Mouse (Mus musculus) adrenal gland, postnatal 14 days (tissue): Measurements from ENCODE around the gene Gm5930. TPM values are rescaled to one million over a fixed set of nuclear protein-coding genes. Genes with fewer than 3 reads are reported as not detected.
"Not testable (repeated sequence)": the region's sequence is repeated elsewhere in the genome, so short reads cannot be mapped to it uniquely, and the experiment has no call there.

Source experiments
- DNase-seq: peaks from one replicate; pipeline ENCODE4 v3.0.0; 2021; ENCODE audit warnings: mixed read lengths
- long read RNA-seq, 2 experiments: library from polyadenylated mRNA; stranded (forward); transcript quantifications; one replicate each; pipeline ENCODE4 v2.0.0; 2021
- total RNA-seq: library from RNA; stranded (reverse); gene quantifications from 2 replicates; pipeline ENCODE4 v1.2.3, GENCODE M21; 2021

Gm5930 gene
- total RNA-seq, result not detected in 2 replicates
- long read RNA-seq, experiment 1, result 0 reads
- long read RNA-seq, experiment 2, result 0 reads

DNA sequence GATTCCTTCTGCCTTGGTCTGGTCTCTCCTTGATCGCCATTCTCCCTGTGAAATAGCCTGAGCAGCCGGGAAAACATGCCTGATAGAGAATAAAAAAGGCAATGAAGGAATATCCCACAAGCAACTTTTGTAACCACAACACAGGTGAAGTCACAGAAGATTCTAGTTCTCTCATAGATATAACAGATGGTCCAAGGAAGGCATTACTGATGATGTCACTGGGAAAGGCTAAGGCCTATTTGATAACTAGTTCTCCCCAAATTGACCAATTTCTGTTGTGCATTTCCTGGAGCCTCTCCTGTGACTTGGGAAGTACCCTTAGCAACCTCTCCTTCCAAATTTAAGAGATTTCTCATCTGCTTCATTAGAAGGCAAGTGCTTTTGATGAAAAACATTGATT lies at the start of gene Gm5930:
Gene Gm5930, minus strand, starts transcription at position 101 of the 400 bp plus-strand sequence.
- not testable (repeated sequence) for DNase-seq

GRCm38 (mm10) chr14:44384233-44384632 lies 45.8 kb upstream of the Gm5930 start:
- DNase-seq, result not testable (repeated sequence)

- not testable (repeated sequence) for DNase-seq
Measured at GRCm38 (mm10) chr14:44365057-44365456, 26.7 kb upstream of the Gm5930 start, which contains the start of gene Gm8229. Gm8229 (plus strand) TSS chr14:44365357.

DNA sequence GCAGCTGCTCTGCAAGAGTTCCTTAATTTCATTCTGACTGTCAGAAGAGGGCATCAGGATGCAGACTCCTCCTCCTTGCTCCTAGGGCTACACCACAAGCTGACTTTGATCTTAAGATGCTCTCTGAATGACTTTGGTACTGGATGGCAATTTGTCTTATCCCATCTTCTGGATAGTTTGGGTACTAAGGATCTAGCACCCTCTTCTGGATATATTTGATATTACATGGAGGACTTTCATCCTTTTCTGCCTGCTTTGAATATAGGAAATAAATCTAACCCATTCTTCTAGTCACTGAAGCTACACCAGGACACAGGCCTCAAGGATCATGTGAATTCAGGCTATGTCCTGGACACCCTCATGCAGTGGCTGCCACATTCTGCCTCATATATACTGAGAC lies 23.9 kb upstream of the Gm5930 start:
- DNase-seq, result not testable (repeated sequence)

DNA sequence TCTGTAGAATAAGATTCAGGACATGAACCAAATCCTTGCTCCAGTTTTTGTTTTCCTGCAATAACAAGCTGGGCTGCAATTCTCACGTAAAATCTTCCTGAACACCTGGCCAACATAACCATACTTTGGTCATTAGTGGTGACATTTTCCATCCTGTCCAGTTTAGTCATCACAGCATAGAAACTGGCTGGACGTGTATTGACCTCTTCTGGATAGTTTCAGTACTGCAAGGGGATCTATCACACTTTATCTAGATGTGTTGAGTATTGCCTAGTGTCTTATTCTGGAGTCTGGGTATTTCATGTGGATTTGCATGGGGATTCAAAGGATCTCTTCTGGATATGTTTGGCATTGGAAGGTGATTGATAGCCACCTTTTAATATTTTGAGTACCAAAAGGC lies 23.0 kb upstream of the Gm5930 start:
- not testable (repeated sequence) for DNase-seq

DNA sequence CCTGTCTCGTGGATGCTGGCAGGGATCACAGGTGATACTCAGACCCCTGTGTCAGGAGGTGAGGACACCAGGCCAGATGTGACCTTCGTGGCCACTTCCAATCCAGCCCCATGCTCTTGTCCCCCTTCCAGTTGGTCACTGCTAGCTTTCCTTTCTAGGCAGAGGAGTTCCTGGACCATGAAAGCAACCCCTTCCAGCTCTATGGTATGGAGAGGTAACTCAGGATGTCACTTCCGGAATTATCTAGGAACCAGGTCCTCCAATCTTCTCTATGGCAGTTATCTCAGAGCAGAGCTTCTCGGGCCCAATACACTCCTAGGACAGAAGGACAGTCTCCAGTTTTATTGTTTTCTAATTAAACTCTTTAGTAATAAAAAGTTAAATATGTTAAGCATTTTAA lies 26.3 kb downstream of the Gm5930 start:
- DNase-seq, result not testable (repeated sequence)

- DNase-seq, result not testable (repeated sequence)
Measured at GRCm38 (mm10) chr14:44285280-44285679, 53.1 kb downstream of the Gm5930 start, which contains the start of gene Gm8220. Gm8220 (plus strand) TSS chr14:44285580.

Other genes with a start within 250 kb of the Gm5930 start
- gene Ear2, start 235.9 kb downstream of the Gm5930 start, total RNA-seq, result 4.1 and 4.5 TPM in 2 replicates
- not detected in 2 replicates for gene Gm3327, start 214.7 kb downstream of the Gm5930 start, total RNA-seq
- not detected in 2 replicates for gene Gm8212, start 140.9 kb downstream of the Gm5930 start, total RNA-seq
- gene 4930503E14Rik, start 125.3 kb downstream of the Gm5930 start, total RNA-seq, result not detected in 2 replicates
- gene Gm8220, start 53.0 kb downstream of the Gm5930 start, total RNA-seq, result not detected in 2 replicates
- gene Gm8229, start 26.8 kb upstream of the Gm5930 start, total RNA-seq, result not detected in 2 replicates
- not detected in 2 replicates for gene Gm3371, start 72.1 kb upstream of the Gm5930 start, total RNA-seq
- not detected in 2 replicates for gene Gm8232, start 95.1 kb upstream of the Gm5930 start, total RNA-seq
- gene BC061237, start 153.9 kb upstream of the Gm5930 start, total RNA-seq, result not detected in 2 replicates
- gene Gm17093, start 179.7 kb upstream of the Gm5930 start, total RNA-seq, result not detected in 2 replicates
- not detected in 2 replicates for gene Gm8247, start 244.6 kb upstream of the Gm5930 start, total RNA-seq